Comparison of ENCODE assay signal across 9 mouse cellular contexts in the genomic region with DNA sequence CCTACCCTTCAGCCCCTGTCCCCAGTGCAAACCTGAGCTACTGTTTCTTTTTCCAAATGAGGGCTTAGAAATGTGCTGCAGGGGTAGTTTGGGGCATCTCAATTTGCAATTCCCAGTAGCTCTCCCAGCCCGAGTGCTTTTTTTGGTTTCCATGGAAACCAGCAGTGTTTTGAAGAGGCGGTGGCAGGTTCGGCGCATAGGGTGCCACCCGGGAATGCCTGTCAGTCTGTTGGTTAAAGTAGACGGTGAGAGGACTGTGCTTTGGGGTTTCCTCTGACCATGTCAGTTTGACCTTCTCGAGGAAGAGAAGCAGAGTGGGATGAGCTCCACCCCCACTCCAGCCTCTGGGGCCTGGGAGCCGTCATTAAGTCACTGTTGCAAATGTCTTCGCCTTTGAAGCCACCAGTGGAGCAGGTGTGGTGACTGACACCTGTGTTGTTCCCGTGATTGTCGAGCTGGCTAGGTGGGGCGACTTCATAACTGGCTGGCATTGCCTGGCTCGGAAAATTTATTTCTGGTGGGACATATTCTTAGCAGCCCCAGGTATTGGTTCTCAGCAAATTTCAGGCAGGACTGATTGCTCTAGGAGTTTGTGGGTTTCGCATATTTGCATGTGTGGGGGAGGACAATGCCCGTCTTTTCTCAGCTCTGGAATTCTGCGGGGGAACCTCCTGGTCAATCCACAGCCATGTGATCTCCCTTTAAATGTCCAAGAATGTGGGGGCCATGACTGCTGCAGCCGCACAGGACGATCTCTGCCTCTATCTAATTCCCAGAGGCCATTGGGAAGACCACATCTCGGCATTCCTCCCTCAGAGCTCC. TPM values are rescaled to one million over a fixed set of nuclear protein-coding genes. Genes with fewer than 3 reads are reported as not detected.
DNase-seq lines count a peak whose midpoint lies in the region; ATAC-seq and TF ChIP-seq lines count a peak whose summit lies in the region.
"Had no signal": no experiment of that assay in that cellular context is flagged by ENCODE, and none has a peak within 500 bp of the region (broad histone marks: within the 10 kb centered on the region; RNA-seq: fewer than 3 reads in every experiment).

No protein-coding gene starts in this region.

- 0 out of 2 replicates have a peak overlapping the region, but pooled peaks have one; percentile 9 for H3K9ac ChIP-seq in hindbrain, embryonic 14.5 days
- no peak overlapping the region for H3K9ac ChIP-seq in heart, adult 2 months (ENCODE audit: low read depth, low read length)

- ATAC-seq in hindbrain, embryonic 14.5 days (ENCODE audit: low FRiP score): peak; percentile 44; the same call in 1 of the 2 replicates

- DNase-seq in R1 (ENCODE audit: low read depth, low spot score): peak; percentile 61
- peak; percentile 77 for DNase-seq in embryo, embryonic 10.5 days (ENCODE audit: low spot score)
- DNase-seq in hindbrain, embryonic 14.5 days (ENCODE audit: low spot score): peak; percentile 72
- peak; percentile 51 for DNase-seq in neural tube, embryonic 10.5 days (ENCODE audit: extremely low spot score, low spot score)
- DNase-seq in gastrocnemius, adult 18-20 months (ENCODE audit: low spot score): no peak
- no peak for DNase-seq in heart, adult 2 months
- no peak for DNase-seq in lung, adult 2 months
- DNase-seq: heart, postnatal 10 days had no signal

- WGBS in hindbrain, embryonic 14.5 days: 12% methylated on average over 19 of the region's 19 CpGs
- WGBS in heart, adult 2 months: 13% methylated on average over 19 of the region's 19 CpGs
- 13% methylated on average over 19 of the region's 19 CpGs for WGBS in lung, adult 2 months

- intact Hi-C loops in heart, adult 2 months (cut with DNase I): no loop called here

- H3K36me3 ChIP-seq in hindbrain, embryonic 14.5 days (replicated peaks; ENCODE audit: control insufficient read depth, insufficient read depth): no peaks in the 10 kb centered on the region
- H3K36me3 ChIP-seq in heart, adult 2 months (ENCODE audit: control insufficient read depth, insufficient read depth, low read length): no peaks in the 10 kb centered on the region

- H3K4me1 ChIP-seq in hindbrain, embryonic 14.5 days (replicated peaks; ENCODE audit: control insufficient read depth, insufficient read depth, low read length): peaks cover 35% of the 10 kb centered on the region
- no peaks in the 10 kb centered on the region for H3K4me1 ChIP-seq in heart, adult 2 months (ENCODE audit: control insufficient read depth, insufficient read depth, low read length)
- H3K4me1 ChIP-seq in lung, adult 2 months (ENCODE audit: control insufficient read depth, insufficient read depth, low read length): no peaks in the 10 kb centered on the region

- no peaks in the 10 kb centered on the region for H3K27me3 ChIP-seq in hindbrain, embryonic 14.5 days (ENCODE audit: control insufficient read depth, insufficient read depth, low read length)
- H3K27me3 ChIP-seq in heart, adult 2 months (ENCODE audit: control insufficient read depth, insufficient read depth, low read length): peaks cover 1% of the 10 kb centered on the region

- H3K9me3 ChIP-seq in hindbrain, embryonic 14.5 days (ENCODE audit: control insufficient read depth, low read length): no peaks in the 10 kb centered on the region

- no peaks in the 10 kb centered on the region for H3K79me2 ChIP-seq in heart, adult 2 months (replicated peaks; ENCODE audit: control insufficient read depth, insufficient read depth, low read length)

- no peak overlapping the region for H3K4me3 ChIP-seq in hindbrain, embryonic 14.5 days (replicated peaks; ENCODE audit: low read length)
- no peak overlapping the region for H3K4me3 ChIP-seq in heart, adult 2 months
- no peak overlapping the region for H3K4me3 ChIP-seq in lung, adult 2 months (replicated peaks; ENCODE audit: extremely low read depth, low read depth, low read length)
- H3K4me3 ChIP-seq: megakaryocyte, embryonic 14.5 days had no signal

- TF ChIP-seq EP300 in heart, adult 2 months (IDR thresholded peaks at IDR 0.05; ENCODE audit: insufficient read depth, low read depth, low read length): no peak

- no peak for TF ChIP-seq CTCF in heart, adult 2 months (IDR thresholded peaks at IDR 0.05)
- TF ChIP-seq CTCF in lung, adult 2 months (IDR thresholded peaks at IDR 0.05; ENCODE audit: insufficient read depth, low read length): no peak

- H3K27ac ChIP-seq in hindbrain, embryonic 14.5 days: peak overlapping the region; percentile 78
- no peak overlapping the region for H3K27ac ChIP-seq in heart, adult 2 months

- no peak for TF ChIP-seq POLR2A in heart, adult 2 months (IDR thresholded peaks at IDR 0.05; ENCODE audit: insufficient read depth, low read depth, low read length)
- no peak for TF ChIP-seq POLR2A in lung, adult 2 months (IDR thresholded peaks at IDR 0.05; ENCODE audit: borderline replicate concordance, extremely low read depth, low read depth, low read length)

- peak overlapping the region; percentile 40 for H3K4me2 ChIP-seq in hindbrain, embryonic 14.5 days (replicated peaks)

RNA-seq across cellular contexts. Expression of a gene that starts 17.1 kb away (rescaled TPM):
- 79.3 and 85.9 TPM in 2 replicates for polyA plus RNA-seq in hindbrain, embryonic 14.5 days (2014; fragmentation: Nextera tagmentation; extraction: Ambion mirVana)
- under 1 TPM; 0.30 to 0.40 TPM for total RNA-seq in gastrocnemius, adult 18-20 months (2021)
- total RNA-seq in heart, adult 2 months (2021): under 1 TPM; 0.50 to 0.89 TPM
- polyA plus RNA-seq in heart, adult 2 months (2012; rRNA removed): 0.88 and 1.00 TPM in 2 replicates
- polyA plus RNA-seq in lung, adult 2 months (2012; rRNA removed): 0.41 and 0.56 TPM in 2 replicates

RNA-seq across cellular contexts. Expression of a gene that starts 37.5 kb away (rescaled TPM):
- 0.23 and 0.29 TPM in 2 replicates for polyA plus RNA-seq in hindbrain, embryonic 14.5 days (2014; fragmentation: Nextera tagmentation; extraction: Ambion mirVana)
- total RNA-seq in gastrocnemius, adult 18-20 months (2021): not detected
- not detected for total RNA-seq in heart, adult 2 months (2021)
- polyA plus RNA-seq in heart, adult 2 months (2012; rRNA removed): not detected in 2 replicates
- not detected in 2 replicates for polyA plus RNA-seq in lung, adult 2 months (2012; rRNA removed)
- total RNA-seq: heart, postnatal 10 days had no signal

RNA-seq across cellular contexts. Expression of a gene that starts 55.9 kb away (rescaled TPM):
- polyA plus RNA-seq in hindbrain, embryonic 14.5 days (2014; fragmentation: Nextera tagmentation; extraction: Ambion mirVana): 0.13 and 0.14 TPM in 2 replicates
- not detected for total RNA-seq in gastrocnemius, adult 18-20 months (2021)
- total RNA-seq in heart, adult 2 months (2021): under 1 TPM in 1 of 2 experiments, not detected in 1; 0.10 TPM
- polyA plus RNA-seq in heart, adult 2 months (2012; rRNA removed): 0.04 TPM in 1 of 2 replicates, not detected in the other
- 0.06 TPM in 1 of 2 replicates, not detected in the other for polyA plus RNA-seq in lung, adult 2 months (2012; rRNA removed)

Comparison
In these comparisons a context has a peak if more than half of its experiments do, and no peak if none do; other contexts are left out.
1. DNase-seq: peak in R1 (single experiment), embryo, embryonic 10.5 days (single experiment), hindbrain, embryonic 14.5 days (single experiment) and neural tube, embryonic 10.5 days (single experiment); none in gastrocnemius, adult 18-20 months (single experiment), heart, adult 2 months (0 of 2) and lung, adult 2 months (single experiment).
2. RNA of a gene that starts 17.1 kb away (polyA plus RNA-seq): 79.3 to 85.9 TPM in hindbrain, embryonic 14.5 days; 0.88 to 1.00 TPM in heart, adult 2 months and 0.41 to 0.56 TPM in lung, adult 2 months; every median in the first group is over 10 times any median in the second.